Mouse (Mus musculus) mouse embryonic stem cell (cell line): Measurements from ENCODE around the gene Macrod2.

Experiments used
- in situ Hi-C, 2 experiments: fragments of 300-500 bp; cut with MboI; formaldehyde crosslinking; loops; 1 replicate in 1 of 2; 3 replicates in 1 of 2; pipeline ENCODE4 v1.14.3; 2019 to 2020; ENCODE audit warnings: low sequenced_read_pairs in 2 of 2, low pct_unique_long_range_greater_than_20kb in 1 of 2, mixed read lengths in 1 of 2; ENCODE audit not compliant: unreplicated experiment in 1 of 2

Macrod2 gene

GRCm38 (mm10) chr2:140395179-140395578, at the start of gene Macrod2:
Macrod2 (plus strand) TSS chr2:140395309.
- in situ Hi-C loops: no loop called here

- in situ Hi-C loops: no loop called here
Observed at GRCm38 (mm10) chr2:140359905-140360304, 35.2 kb upstream of the Macrod2 start.

GRCm38 (mm10) chr2:140364804-140365203, 30.3 kb upstream of the Macrod2 start:
- in situ Hi-C loops: no loop called here

- in situ Hi-C loops: no loop called here
Observed at GRCm38 (mm10) chr2:140389525-140389924, 5.6 kb upstream of the Macrod2 start, which contains the start of gene Sel1l2. Sel1l2 (minus strand) TSS chr2:140389706.

GRCm38 (mm10) chr2:140395744-140396231, 679 bp downstream of the Macrod2 start:
- in situ Hi-C loops: no loop called here

- in situ Hi-C loops: no loop called here
Observed at GRCm38 (mm10) chr2:140425844-140426243, 30.7 kb downstream of the Macrod2 start.

GRCm38 (mm10) chr2:140427283-140427682, 32.2 kb downstream of the Macrod2 start:
- in situ Hi-C loops: no loop called here

- in situ Hi-C loops: no loop called here
Observed at GRCm38 (mm10) chr2:140439081-140439480, 44.0 kb downstream of the Macrod2 start.

- in situ Hi-C loops: no loop called here
Observed at GRCm38 (mm10) chr2:140448636-140449035, 53.5 kb downstream of the Macrod2 start.

GRCm38 (mm10) chr2:140475770-140476169, 80.7 kb downstream of the Macrod2 start:
- in situ Hi-C loops: no loop called here

- in situ Hi-C loops: no loop called here
Observed at GRCm38 (mm10) chr2:140476891-140477290, 81.8 kb downstream of the Macrod2 start.

GRCm38 (mm10) chr2:140482604-140483003, 87.5 kb downstream of the Macrod2 start:
- in situ Hi-C loops: no loop called here

GRCm38 (mm10) chr2:140497688-140498087, 102.6 kb downstream of the Macrod2 start:
- in situ Hi-C loops: no loop called here

- in situ Hi-C loops: no loop called here
Observed at GRCm38 (mm10) chr2:140500951-140501350, 105.8 kb downstream of the Macrod2 start.

GRCm38 (mm10) chr2:140521472-140521871, 126.4 kb downstream of the Macrod2 start:
- in situ Hi-C loops: no loop called here

- in situ Hi-C loops: no loop called here
Observed at GRCm38 (mm10) chr2:140530214-140530613, 135.1 kb downstream of the Macrod2 start.

- in situ Hi-C loops: no loop called here
Observed at GRCm38 (mm10) chr2:140532024-140532423, 136.9 kb downstream of the Macrod2 start.

GRCm38 (mm10) chr2:140532859-140533519, 137.9 kb downstream of the Macrod2 start:
- in situ Hi-C loops: no loop called here

GRCm38 (mm10) chr2:140533621-140534020, 138.5 kb downstream of the Macrod2 start:
- in situ Hi-C loops: no loop called here

GRCm38 (mm10) chr2:140534583-140534982, 139.5 kb downstream of the Macrod2 start:
- in situ Hi-C loops: no loop called here
